Mouse (Mus musculus): ENCODE data around the gene Krtap12-1. TPM values are rescaled to one million over a fixed set of nuclear protein-coding genes. Genes with fewer than 3 reads are reported as not detected.

Krtap12-1 gene
- polyA plus RNA-seq (2012; rRNA removed) = not detected in 2 replicates

DNA sequence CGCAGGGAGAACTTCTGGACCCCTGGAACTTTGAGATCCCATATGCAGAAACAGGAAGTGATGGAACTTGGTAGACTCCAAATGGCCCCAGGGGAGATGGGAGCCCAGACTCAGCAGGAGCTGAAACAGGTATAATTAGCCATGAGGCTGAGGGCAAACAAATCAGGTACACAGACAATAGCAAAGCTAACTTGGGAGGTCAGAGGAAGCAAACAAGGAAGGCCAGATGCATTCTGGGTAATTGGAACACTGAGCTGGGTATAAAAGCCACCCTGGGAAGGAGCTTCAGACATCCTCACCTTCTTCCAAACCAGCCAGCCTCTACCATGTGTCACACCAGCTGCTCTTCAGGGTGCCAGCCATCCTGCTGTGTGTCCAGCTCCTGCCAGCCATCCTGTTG lies at the start of gene Krtap12-1:
Gene Krtap12-1, plus strand, starts transcription at position 301 of the 400 bp plus-strand sequence.

GRCm38 (mm10) chr10:77685895-77686664 lies 34.3 kb upstream of the Krtap12-1 start, which contains the start of gene Tspear:
Tspear (plus strand) TSS chr10:77686569.

DNA sequence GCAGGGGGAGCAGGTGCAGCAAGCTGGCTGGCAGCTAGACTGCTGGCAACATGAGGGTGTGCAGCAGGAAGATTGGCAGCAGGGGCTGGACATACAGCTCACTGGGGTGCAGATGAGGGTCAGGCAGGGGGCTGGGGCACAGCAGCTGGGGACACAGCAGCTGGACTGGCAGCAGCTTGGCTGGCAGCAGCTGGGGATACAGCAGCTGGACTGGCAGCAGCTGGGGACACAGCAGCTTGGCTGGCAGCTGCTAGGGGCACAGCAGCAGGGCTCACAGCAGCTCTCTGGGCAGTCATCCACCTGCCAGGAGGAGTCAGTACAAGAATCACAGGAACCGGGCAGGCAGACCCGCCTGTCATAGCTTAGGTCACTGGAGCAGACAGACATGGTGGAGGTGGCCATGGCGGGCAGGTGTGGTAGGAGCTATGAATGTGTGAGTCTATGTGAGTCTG lies 30.0 kb upstream of the Krtap12-1 start, which contains the start of gene Gm19402:
Gene Gm19402, minus strand, starts transcription at position 402 of the 452 bp plus-strand sequence.

GRCm38 (mm10) chr10:77697133-77697532 lies 23.3 kb upstream of the Krtap12-1 start, which contains the start of gene Gm9508:
Gm9508 (minus strand) TSS chr10:77697233.

DNA sequence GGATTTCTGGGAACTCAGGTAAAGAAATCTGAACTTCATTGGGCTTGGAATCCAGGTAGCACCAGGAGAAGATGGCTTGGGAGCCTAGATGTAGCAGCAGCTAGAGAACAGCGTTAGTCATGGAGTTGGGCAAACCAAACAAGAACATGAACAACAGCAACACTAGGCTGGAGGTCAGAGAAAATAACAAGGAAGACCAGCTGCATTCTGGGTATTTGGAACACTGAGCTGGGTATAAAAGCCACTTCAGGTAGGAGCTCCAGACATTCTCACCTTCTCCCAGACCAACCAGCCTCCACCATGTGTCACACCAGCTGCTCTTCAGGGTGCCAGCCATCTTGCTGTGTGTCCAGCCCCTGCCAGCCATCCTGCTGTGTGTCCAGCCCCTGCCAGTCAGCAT lies 14.1 kb upstream of the Krtap12-1 start, which contains the start of gene Gm10272:
Gene Gm10272, plus strand, starts transcription at position 301 of the 400 bp plus-strand sequence.

GRCm38 (mm10) chr10:77711157-77711556 lies 9.2 kb upstream of the Krtap12-1 start, which contains the start of gene Gm10024:
Gm10024 (plus strand) TSS chr10:77711457.

GRCm38 (mm10) chr10:77715507-77715906 lies 4.9 kb upstream of the Krtap12-1 start, which contains the start of gene Gm10142:
Gm10142 (plus strand) TSS chr10:77715807.

GRCm38 (mm10) chr10:77726186-77726585 lies 5.8 kb downstream of the Krtap12-1 start, which contains the start of gene Gm10100:
Gm10100 (plus strand) TSS chr10:77726486.

GRCm38 (mm10) chr10:77741924-77742688 lies 21.7 kb downstream of the Krtap12-1 start, which contains the start of gene Gm18596:
Gm18596 (minus strand) TSS chr10:77742638.

DNA sequence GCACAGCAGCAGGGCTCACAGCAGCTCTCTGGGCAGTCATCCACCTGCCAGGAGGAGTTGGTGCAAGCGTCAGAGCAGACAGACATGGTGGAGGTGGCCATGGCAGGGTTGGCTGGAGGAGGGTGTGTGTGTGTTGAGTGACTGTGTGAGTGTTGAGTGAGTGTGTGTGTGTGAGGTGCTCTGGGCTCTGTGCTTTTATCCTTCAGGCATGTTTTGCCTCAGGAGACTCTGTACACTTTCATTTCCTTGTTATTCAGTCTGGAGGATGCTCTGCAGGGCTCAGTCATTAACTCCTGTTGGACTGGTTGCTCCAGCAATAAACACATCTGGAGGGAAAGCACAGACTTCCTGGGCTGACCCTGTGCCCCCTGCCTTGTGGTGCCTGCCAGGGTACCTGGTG lies 30.9 kb downstream of the Krtap12-1 start, which contains the start of gene Gm9736:
Gene Gm9736, minus strand, starts transcription at position 101 of the 400 bp plus-strand sequence.

DNA sequence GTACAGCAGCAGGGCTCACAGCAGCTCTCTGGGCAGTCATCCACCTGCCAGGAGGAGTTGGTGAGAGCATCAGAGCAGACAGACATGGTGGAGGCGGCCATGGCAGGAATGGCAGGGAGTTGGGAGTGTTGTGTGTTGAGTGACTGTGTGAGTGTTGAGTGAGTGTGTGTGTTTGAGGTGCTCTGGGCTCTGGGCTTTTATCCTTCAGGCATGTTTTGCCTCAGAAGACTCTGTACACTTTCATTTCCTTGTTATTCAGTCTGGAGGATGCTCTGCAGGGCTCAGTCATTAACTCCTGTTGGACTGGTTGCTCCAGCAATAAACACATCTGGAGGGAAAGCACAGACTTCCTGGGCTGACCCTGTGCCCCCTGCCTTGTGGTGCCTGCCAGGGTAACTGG lies 39.2 kb downstream of the Krtap12-1 start, which contains the start of gene Gm3233:
Gene Gm3233, minus strand, starts transcription at position 101 of the 400 bp plus-strand sequence.

Other genes starting within 250 kb of the Krtap12-1 start
- gene Fam207a, start 204.8 kb upstream of the Krtap12-1 start, polyA plus RNA-seq (2012; rRNA removed) = 36.0 and 38.3 TPM in 2 replicates
- gene Itgb2, start 190.3 kb upstream of the Krtap12-1 start, polyA plus RNA-seq (2012; rRNA removed) = 0.95 and 0.98 TPM in 2 replicates
- 75.2 and 76.7 TPM in 2 replicates for gene Pttg1ip, start 138.9 kb upstream of the Krtap12-1 start, polyA plus RNA-seq (2012; rRNA removed)
- 432 and 449 TPM in 2 replicates for gene Sumo3, start 114.5 kb upstream of the Krtap12-1 start, polyA plus RNA-seq (2012; rRNA removed)
- 42.7 TPM in 1 of 2 replicates, not detected in the other for gene Gm49325, start 114.4 kb upstream of the Krtap12-1 start, polyA plus RNA-seq (2012; rRNA removed)
- gene Ube2g2, start 98.3 kb upstream of the Krtap12-1 start, polyA plus RNA-seq (2012; rRNA removed) = 46.0 and 46.8 TPM in 2 replicates
- 0.92 and 1.3 TPM in 2 replicates for gene Tspear, start 34.0 kb upstream of the Krtap12-1 start, polyA plus RNA-seq (2012; rRNA removed)
- gene Gm19402, start 29.8 kb upstream of the Krtap12-1 start, polyA plus RNA-seq (2012; rRNA removed) = not detected in 2 replicates
- gene Gm9508, start 23.4 kb upstream of the Krtap12-1 start, polyA plus RNA-seq (2012; rRNA removed) = not detected in 2 replicates
- not detected in 2 replicates for gene Gm10272, start 14.0 kb upstream of the Krtap12-1 start, polyA plus RNA-seq (2012; rRNA removed)
- not detected in 2 replicates for gene Gm10024, start 9.1 kb upstream of the Krtap12-1 start, polyA plus RNA-seq (2012; rRNA removed)
- not detected in 2 replicates for gene Gm10142, start 4.8 kb upstream of the Krtap12-1 start, polyA plus RNA-seq (2012; rRNA removed)
- gene Gm10100, start 5.9 kb downstream of the Krtap12-1 start, polyA plus RNA-seq (2012; rRNA removed) = not detected in 2 replicates
- gene Gm18596, start 22.0 kb downstream of the Krtap12-1 start, polyA plus RNA-seq (2012; rRNA removed) = not detected in 2 replicates
- not detected in 2 replicates for gene Gm9736, start 30.8 kb downstream of the Krtap12-1 start, polyA plus RNA-seq (2012; rRNA removed)
- not detected in 2 replicates for gene Gm3233, start 39.1 kb downstream of the Krtap12-1 start, polyA plus RNA-seq (2012; rRNA removed)
- not detected in 2 replicates for gene Gm3238, start 50.7 kb downstream of the Krtap12-1 start, polyA plus RNA-seq (2012; rRNA removed)
- not detected in 2 replicates for gene Gm7138, start 56.3 kb downstream of the Krtap12-1 start, polyA plus RNA-seq (2012; rRNA removed)
- not detected in 2 replicates for gene Gm3250, start 61.9 kb downstream of the Krtap12-1 start, polyA plus RNA-seq (2012; rRNA removed)
- not detected in 2 replicates for gene Gm7137, start 67.6 kb downstream of the Krtap12-1 start, polyA plus RNA-seq (2012; rRNA removed)
- gene Gm9639, start 74.5 kb downstream of the Krtap12-1 start, polyA plus RNA-seq (2012; rRNA removed) = not detected in 2 replicates
- gene Gm19668, start 78.5 kb downstream of the Krtap12-1 start, polyA plus RNA-seq (2012; rRNA removed) = not detected in 2 replicates
- gene Gm9507, start 91.2 kb downstream of the Krtap12-1 start, polyA plus RNA-seq (2012; rRNA removed) = 0.09 TPM in 1 of 2 replicates, not detected in the other
- gene Gm2696, start 94.1 kb downstream of the Krtap12-1 start, polyA plus RNA-seq (2012; rRNA removed) = not detected in 2 replicates
- not detected in 2 replicates for gene Krtap10-4, start 106.5 kb downstream of the Krtap12-1 start, polyA plus RNA-seq (2012; rRNA removed)
- gene Krtap10-10, start 115.3 kb downstream of the Krtap12-1 start, polyA plus RNA-seq (2012; rRNA removed) = not detected in 2 replicates
- not detected in 2 replicates for gene Gm36176, start 126.2 kb downstream of the Krtap12-1 start, polyA plus RNA-seq (2012; rRNA removed)
- gene Gm10318, start 132.3 kb downstream of the Krtap12-1 start, polyA plus RNA-seq (2012; rRNA removed) = not detected in 2 replicates
- not detected in 2 replicates for gene Gm3285, start 141.4 kb downstream of the Krtap12-1 start, polyA plus RNA-seq (2012; rRNA removed)
- 19.3 and 20.3 TPM in 2 replicates for gene Lrrc3, start 181.9 kb downstream of the Krtap12-1 start, polyA plus RNA-seq (2012; rRNA removed)
- 12.8 and 13.4 TPM in 2 replicates for gene Trpm2, start 250.0 kb downstream of the Krtap12-1 start, polyA plus RNA-seq (2012; rRNA removed)

All from central nervous system, embryonic 18 days (tissue).